Mouse (Mus musculus) midbrain, embryonic 14.5 days (tissue): ENCODE measurements around the gene Shtn1. TPM values are rescaled to one million over a fixed set of nuclear protein-coding genes. Genes with fewer than 3 reads are reported as not detected.

Experiments
- ATAC-seq: fragments of 200-750 bp; cut with Nextera tagmentation; 2 replicates; pipeline ENCODE4 v1.8.0; 2017; ENCODE audit warnings: moderate number of reproducible peaks, moderate library complexity; ENCODE audit not compliant: low FRiP score, low TSS enrichment
- DNase-seq: peaks from one replicate; pipeline ENCODE4 v3.0.0-alpha.2; 2015
- H3K27ac ChIP-seq: fragments of 300-500 bp; sonication (generic); replicated peaks from 2 replicates; pipeline ENCODE4 v1.5.1; 2014; ENCODE audit warnings: mild to moderate bottlenecking, low read depth, low read length, moderate library complexity
- H3K27me3 ChIP-seq: fragments of 300-500 bp; sonication (generic); 2 replicates; pipeline ENCODE4 v1.6.1; 2014; ENCODE audit warnings: low read length, control low read depth, mixed read lengths; ENCODE audit not compliant: control insufficient read depth, insufficient read depth
- H3K36me3 ChIP-seq: fragments of 300-500 bp; sonication (generic); 2 replicates; pipeline ENCODE4 v1.6.1; 2014; ENCODE audit warnings: low read length, control low read depth; ENCODE audit not compliant: control insufficient read depth, insufficient read depth
- H3K4me1 ChIP-seq: fragments of 300-500 bp; sonication (generic); 2 replicates; pipeline ENCODE4 v1.6.1; 2014; ENCODE audit warnings: mild to moderate bottlenecking, antibody characterized with exemption, low read length, control low read depth; ENCODE audit not compliant: control insufficient read depth, insufficient read depth
- H3K4me2 ChIP-seq: fragments of 300-500 bp; sonication (generic); 2 replicates; pipeline ENCODE4 v1.6.1; 2014; ENCODE audit warnings: mild to moderate bottlenecking, low read length, moderate library complexity
- H3K4me3 ChIP-seq: fragments of 300-500 bp; sonication (generic); replicated peaks from 2 replicates; pipeline ENCODE4 v1.5.1; 2014; ENCODE audit warnings: low read depth, low read length
- H3K9ac ChIP-seq: fragments of 300-500 bp; sonication (generic); replicated peaks from 2 replicates; pipeline ENCODE4 v1.6.1; 2014; ENCODE audit warnings: mild to moderate bottlenecking, low read length, moderate library complexity
- H3K9me3 ChIP-seq: fragments of 300-500 bp; sonication (generic); 2 replicates; pipeline ENCODE4 v1.6.1; 2016; ENCODE audit warnings: low read length, control low read depth, mixed read lengths; ENCODE audit not compliant: control insufficient read depth
- WGBS: fragments of 180-500 bp; shearing (Covaris S2); extraction: QIAGEN DNeasy Blood & Tissue Kit; methylation state at CpG from one replicate; pipeline ENCODE4 v1.1.7; 2014; 5-methylcytosine and 5-hydroxymethylcytosine counted together
- polyA plus RNA-seq: library from polyadenylated mRNA; unstranded; fragments of >200 nt; fragmentation: Nextera tagmentation; extraction: Ambion mirVana; gene quantifications from 2 replicates; pipeline ENCODE4 v1.2.1, GENCODE M21; 2014

The Shtn1 gene
- polyA plus RNA-seq, 1 experiment from 2014 or later, result 36.9 TPM

DNA sequence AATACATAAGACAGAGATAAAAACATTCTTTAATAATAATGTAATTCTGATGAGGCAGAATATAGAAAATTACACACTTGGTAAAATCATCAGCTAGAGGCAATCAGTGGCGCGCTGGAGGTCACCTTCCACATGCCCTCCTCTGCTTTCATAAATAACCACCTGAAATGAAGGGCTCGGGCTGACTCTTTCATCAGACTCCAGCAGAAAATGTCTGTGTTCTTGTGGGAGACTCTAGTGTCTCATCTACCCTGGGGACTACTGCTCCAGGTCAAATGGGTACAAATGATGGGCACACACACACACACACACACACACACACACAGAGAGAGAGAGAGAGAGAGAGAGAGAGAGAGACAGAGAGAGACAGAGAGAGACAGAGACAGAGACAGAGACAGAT, 34.8 kb downstream of the Shtn1 start:
- Histone ChIP-seq H3K4me3 (no peak overlapping the region), H3K9ac (no peak overlapping the region), H3K27me3 (no peaks in the 10 kb centered on the region), H3K27ac (no peak overlapping the region), H3K36me3 (0 out of 2 replicates have a peak, but pooled peaks cover 5% of the 10 kb centered on the region), H3K9me3 (no peaks in the 10 kb centered on the region), H3K4me2 (no peak overlapping the region), H3K4me1 (peaks cover 5% of the 10 kb centered on the region; the same call in 1 of the 2 replicates)
- DNase-seq, result no peak
- 81% methylated on average over 3 of the region's 3 CpGs for WGBS
- ATAC-seq, result no peak

DNA sequence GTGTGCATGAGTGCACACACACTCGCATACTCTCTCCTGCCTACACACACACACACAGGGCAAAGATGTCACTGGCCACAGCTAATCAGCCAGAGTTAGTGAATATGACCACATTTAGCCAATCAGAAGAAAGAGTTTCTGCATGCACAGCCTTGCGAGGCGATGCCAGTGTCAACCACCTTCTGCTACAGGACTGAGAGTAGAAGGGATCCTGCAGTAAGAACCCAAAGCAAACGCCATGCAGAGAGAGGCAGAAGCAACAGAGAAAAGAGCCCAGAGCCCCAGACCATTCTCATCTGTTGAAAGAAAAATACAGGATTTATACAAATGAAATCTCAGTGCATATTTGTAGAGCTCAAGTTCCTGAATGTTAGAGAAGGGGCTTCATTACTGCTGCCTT, 37.1 kb downstream of the Shtn1 start:
- Histone ChIP-seq H3K4me1 (peaks cover 3% of the 10 kb centered on the region; the same call in 1 of the 2 replicates), H3K27me3 (no peaks in the 10 kb centered on the region), H3K9me3 (no peaks in the 10 kb centered on the region), H3K27ac (no peak overlapping the region), H3K9ac (no peak overlapping the region), H3K36me3 (0 out of 2 replicates have a peak, but pooled peaks cover 5% of the 10 kb centered on the region), H3K4me2 (no peak overlapping the region), H3K4me3 (no peak overlapping the region)
- DNase-seq (no peak), ATAC-seq (no peak)
- WGBS, result 74% methylated on average over 4 of the region's 4 CpGs

DNA sequence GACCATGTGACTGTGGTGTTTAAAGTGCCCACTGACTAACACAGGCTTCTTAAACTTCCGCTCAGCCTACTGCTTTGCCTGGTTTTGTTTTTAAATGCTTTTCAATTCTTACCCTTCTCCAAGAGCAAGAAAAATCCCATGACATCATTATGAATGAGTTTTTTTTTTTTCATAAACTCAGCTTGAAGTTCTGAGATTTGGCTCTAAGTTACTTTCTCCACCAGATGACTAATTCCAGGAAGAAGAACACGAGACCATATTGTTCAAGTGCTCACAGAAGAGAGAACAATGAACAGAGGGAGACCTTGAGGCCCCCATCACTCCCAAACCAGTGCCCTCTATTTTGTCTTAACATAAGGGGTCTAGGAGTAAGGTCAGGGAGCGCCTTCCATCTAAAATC, 39.1 kb downstream of the Shtn1 start:
- no peak for DNase-seq
- no peak overlapping the region for H3K27ac ChIP-seq
- H3K4me2 ChIP-seq, result no peak overlapping the region
- 71% methylated on average over 3 of the region's 3 CpGs for WGBS
- H3K4me1 ChIP-seq, result no peaks in the 10 kb centered on the region
- H3K27me3 ChIP-seq, result no peaks in the 10 kb centered on the region
- 0 out of 2 replicates have a peak, but pooled peaks cover 5% of the 10 kb centered on the region for H3K36me3 ChIP-seq
- no peak overlapping the region for H3K4me3 ChIP-seq
- no peak for ATAC-seq
- no peaks in the 10 kb centered on the region for H3K9me3 ChIP-seq
- no peak overlapping the region for H3K9ac ChIP-seq

DNA sequence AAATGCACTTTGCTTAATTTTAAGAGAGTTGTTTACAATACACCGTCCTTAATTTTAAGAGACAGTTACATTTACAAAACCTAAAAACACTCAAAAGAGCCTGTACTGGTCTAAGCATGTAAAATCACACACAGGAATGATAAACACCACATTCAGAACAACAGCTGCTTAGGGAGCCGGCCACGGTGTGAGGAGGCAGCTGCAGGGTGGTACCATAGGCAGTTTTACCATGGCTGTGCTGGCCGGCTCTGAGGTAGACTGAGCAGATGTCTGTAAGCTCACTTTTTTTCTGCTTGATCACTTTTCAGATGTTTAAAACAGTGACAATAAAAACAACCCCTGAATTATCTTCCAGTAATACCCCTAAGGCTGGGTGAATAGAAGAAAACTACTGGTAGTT, 42.7 kb downstream of the Shtn1 start:
- Histone ChIP-seq H3K9ac (no peak overlapping the region), H3K36me3 (0 out of 2 replicates have a peak, but pooled peaks cover 5% of the 10 kb centered on the region), H3K4me1 (no peaks in the 10 kb centered on the region), H3K9me3 (no peaks in the 10 kb centered on the region), H3K4me2 (no peak overlapping the region), H3K4me3 (no peak overlapping the region), H3K27me3 (no peaks in the 10 kb centered on the region), H3K27ac (no peak overlapping the region)
- ATAC-seq (no peak), DNase-seq (no peak)
- WGBS, result 59% methylated on average over 4 of the region's 4 CpGs

DNA sequence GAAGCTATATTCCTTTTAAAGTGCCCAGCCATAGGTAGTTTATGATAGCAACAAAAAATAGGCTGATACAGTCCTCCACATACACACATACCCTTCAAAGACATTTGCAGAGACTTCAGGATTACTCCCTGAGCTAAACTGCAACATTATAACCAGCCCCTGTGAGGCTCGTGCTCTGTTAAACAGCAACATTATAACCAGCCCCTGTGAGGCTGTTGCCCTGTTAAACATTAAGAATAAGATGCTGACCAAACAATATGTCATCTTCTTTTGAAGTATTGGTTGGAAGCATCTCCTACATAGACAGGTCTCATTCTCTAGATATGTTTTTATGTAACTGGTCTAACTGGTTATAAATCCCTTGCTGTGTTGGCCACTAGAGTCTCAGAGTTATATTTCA, 45.7 kb downstream of the Shtn1 start:
- no peak overlapping the region for H3K4me2 ChIP-seq
- WGBS, result 90% methylated on average over 1 of the region's 1 CpGs
- H3K9ac ChIP-seq, result no peak overlapping the region
- H3K27me3 ChIP-seq, result no peaks in the 10 kb centered on the region
- H3K27ac ChIP-seq, result no peak overlapping the region
- no peaks in the 10 kb centered on the region for H3K4me1 ChIP-seq
- no peaks in the 10 kb centered on the region for H3K9me3 ChIP-seq
- DNase-seq (no peak), ATAC-seq (no peak)
- no peak overlapping the region for H3K4me3 ChIP-seq
- H3K36me3 ChIP-seq, result no peaks in the 10 kb centered on the region

DNA sequence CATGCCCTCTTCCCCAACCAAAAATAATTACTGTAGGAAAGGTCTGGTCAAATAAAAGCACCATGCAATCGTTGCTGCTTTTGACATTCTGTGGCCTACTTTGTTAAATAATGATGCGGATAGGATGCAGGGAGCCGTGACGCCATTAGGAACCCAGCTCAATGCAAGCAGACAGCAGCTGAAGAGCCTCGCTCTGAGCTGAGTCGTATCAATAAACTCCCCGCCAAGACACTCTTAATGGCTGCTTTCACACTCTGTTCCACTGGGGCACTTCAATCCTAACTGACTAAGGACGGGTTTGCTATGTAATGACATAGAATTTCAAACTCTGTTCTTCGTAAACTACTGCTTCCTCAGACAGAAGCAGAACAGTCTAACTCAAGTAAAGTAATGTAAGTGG, 46.9 kb downstream of the Shtn1 start:
- H3K4me1 ChIP-seq, result no peaks in the 10 kb centered on the region
- no peak for DNase-seq
- H3K27me3 ChIP-seq, result no peaks in the 10 kb centered on the region
- no peaks in the 10 kb centered on the region for H3K9me3 ChIP-seq
- no peak for ATAC-seq
- no peak overlapping the region for H3K27ac ChIP-seq
- 54% methylated on average over 9 of the region's 9 CpGs for WGBS
- no peak overlapping the region for H3K4me2 ChIP-seq
- no peak overlapping the region for H3K4me3 ChIP-seq
- H3K36me3 ChIP-seq, result no peaks in the 10 kb centered on the region
- H3K9ac ChIP-seq, result no peak overlapping the region

DNA sequence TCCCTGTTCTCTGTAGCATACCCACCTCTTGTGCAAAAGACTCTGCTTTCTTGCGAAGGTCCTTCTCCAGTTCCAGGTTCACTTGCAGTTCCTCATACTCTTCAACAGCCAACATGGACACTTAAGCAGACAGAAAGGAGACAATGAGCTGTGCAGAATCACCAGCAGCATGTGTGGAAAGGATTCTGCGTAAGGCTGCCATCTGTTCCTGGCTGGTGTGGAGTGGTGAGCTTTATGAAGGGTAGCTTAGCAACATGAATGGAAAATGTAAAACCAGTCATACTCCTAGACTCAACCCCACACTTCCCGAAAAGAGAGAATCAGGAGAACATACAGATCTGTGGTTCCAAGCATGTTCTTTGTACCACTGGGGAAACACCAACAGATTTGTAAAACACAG, 47.8 kb downstream of the Shtn1 start:
- no peak overlapping the region for H3K9ac ChIP-seq
- no peak for DNase-seq
- H3K27me3 ChIP-seq, result no peaks in the 10 kb centered on the region
- H3K27ac ChIP-seq, result no peak overlapping the region
- ATAC-seq, result no peak
- no peak overlapping the region for H3K4me3 ChIP-seq
- H3K36me3 ChIP-seq, result no peaks in the 10 kb centered on the region
- H3K4me2 ChIP-seq, result no peak overlapping the region
- H3K9me3 ChIP-seq, result no peaks in the 10 kb centered on the region
- H3K4me1 ChIP-seq, result no peaks in the 10 kb centered on the region
- 84% methylated on average over 3 of the region's 3 CpGs for WGBS

DNA sequence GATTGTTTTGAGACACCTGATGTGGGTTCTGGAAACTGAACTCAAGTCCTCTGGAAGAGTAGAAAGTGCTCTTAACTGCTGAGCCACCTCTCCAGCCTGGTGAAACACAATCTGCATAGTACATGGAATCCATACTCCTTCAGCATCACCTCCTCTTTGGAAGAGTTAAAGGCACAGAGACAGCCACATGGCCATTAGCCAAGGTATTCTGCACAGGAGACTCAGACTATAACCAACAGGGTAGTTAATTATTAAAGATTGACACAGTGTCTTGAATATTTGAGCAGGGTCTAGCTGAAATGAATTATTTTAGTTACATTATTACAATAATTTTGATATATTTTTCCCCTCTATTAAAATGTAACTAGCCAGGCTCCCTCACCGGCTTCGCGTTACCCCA, 52.0 kb downstream of the Shtn1 start:
- DNase-seq (no peak), ATAC-seq (no peak)
- Histone ChIP-seq H3K9me3 (no peaks in the 10 kb centered on the region), H3K27ac (no peak overlapping the region), H3K4me1 (no peaks in the 10 kb centered on the region), H3K9ac (no peak overlapping the region), H3K4me2 (no peak overlapping the region), H3K27me3 (no peaks in the 10 kb centered on the region), H3K4me3 (no peak overlapping the region), H3K36me3 (peaks cover 9% of the 10 kb centered on the region; the same call in 1 of the 2 replicates)
- 86% methylated on average over 3 of the region's 3 CpGs for WGBS

DNA sequence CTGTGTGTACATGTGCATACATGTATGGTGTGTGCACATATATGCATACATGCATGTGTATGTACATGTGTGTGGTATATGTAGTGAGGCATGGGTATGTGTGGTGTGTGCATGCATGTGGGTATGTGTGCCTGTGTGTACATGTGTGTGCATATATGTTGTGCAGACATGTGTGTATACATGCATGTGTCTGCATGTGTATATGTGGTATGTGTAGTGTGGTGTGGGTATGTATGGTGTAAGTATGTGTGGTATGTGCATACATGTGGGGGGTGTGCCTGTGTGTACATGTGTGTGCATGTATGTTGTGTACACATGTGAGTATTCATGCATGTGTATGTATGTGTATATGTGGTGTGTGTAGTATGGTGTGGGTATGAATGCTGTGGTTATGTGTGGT, 54.3 kb downstream of the Shtn1 start:
- DNase-seq, result no peak
- Histone ChIP-seq H3K9me3 (no peaks in the 10 kb centered on the region), H3K4me3 (no peak overlapping the region)

More for the DNA sequence above, 54.3 kb downstream of the Shtn1 start:
- Histone ChIP-seq H3K4me1 (no peaks in the 10 kb centered on the region), H3K27me3 (no peaks in the 10 kb centered on the region), H3K9ac (no peak overlapping the region), H3K36me3 (peaks cover 9% of the 10 kb centered on the region; the same call in 1 of the 2 replicates), H3K27ac (no peak overlapping the region), H3K4me2 (no peak overlapping the region)
- ATAC-seq, result no peak
